Mouse (Mus musculus) liver, embryonic 13.5 days (tissue): ENCODE results near the gene Nploc4. TPM values are rescaled to one million over a fixed set of nuclear protein-coding genes. Genes with fewer than 3 reads are reported as not detected.

ENCODE experiments used
- ATAC-seq: fragments of 200-750 bp; cut with Nextera tagmentation; 2 replicates; pipeline ENCODE4 v1.8.0; 2017; ENCODE audit warnings: low read depth, mild to moderate bottlenecking, moderate number of reproducible peaks, moderate library complexity
- DNase-seq: peaks from one replicate; pipeline ENCODE4 v3.0.0; 2022
- H3K27ac ChIP-seq: fragments of 300-500 bp; sonication (generic); 2 replicates; pipeline ENCODE4 v1.5.1; 2015; ENCODE audit warnings: moderate library complexity, mild to moderate bottlenecking, inconsistent platforms
- H3K27me3 ChIP-seq: fragments of 300-500 bp; sonication (generic); 2 replicates; pipeline ENCODE4 v1.6.1; 2015; ENCODE audit warnings: mild to moderate bottlenecking, inconsistent platforms
- H3K36me3 ChIP-seq: fragments of 300-500 bp; sonication (generic); 2 replicates; pipeline ENCODE4 v1.6.1; 2015; ENCODE audit warnings: mild to moderate bottlenecking, inconsistent platforms
- H3K4me1 ChIP-seq: fragments of 300-500 bp; sonication (generic); replicated peaks from 2 replicates; pipeline ENCODE4 v1.6.1; 2015; ENCODE audit warnings: inconsistent platforms
- H3K4me2 ChIP-seq: fragments of 300-500 bp; sonication (generic); 2 replicates; pipeline ENCODE4 v1.6.1; 2015; ENCODE audit warnings: inconsistent platforms, mild to moderate bottlenecking, moderate library complexity
- H3K4me3 ChIP-seq: fragments of 300-500 bp; sonication (generic); replicated peaks from 2 replicates; pipeline ENCODE4 v1.5.1; 2015; ENCODE audit warnings: mild to moderate bottlenecking, inconsistent platforms
- H3K9ac ChIP-seq: fragments of 300-500 bp; sonication (generic); 2 replicates; pipeline ENCODE4 v1.6.1; 2015; ENCODE audit warnings: mild to moderate bottlenecking, inconsistent platforms
- H3K9me3 ChIP-seq: fragments of 300-500 bp; sonication (generic); replicated peaks from 2 replicates; pipeline ENCODE4 v1.6.1; 2016; ENCODE audit warnings: inconsistent platforms
- WGBS: fragments of 180-500 bp; shearing (Covaris S2); methylation state at CpG from one replicate; pipeline ENCODE4 v1.1.7; 2015; ENCODE audit not compliant: insufficient replicate concordance; 5-methylcytosine and 5-hydroxymethylcytosine counted together
- polyA plus RNA-seq: library from polyadenylated mRNA; unstranded; fragments of >200 nt; fragmentation: Nextera tagmentation; extraction: Ambion mirVana; gene quantifications from 2 replicates; pipeline ENCODE4 v1.2.1, GENCODE M21; 2015

Nploc4 gene
- polyA plus RNA-seq, 1 experiment from 2014 or later, result 22.3 TPM

- Histone ChIP-seq H3K9me3 (no peaks in the 10 kb centered on the region), H3K4me2 (peak overlapping the region; percentile 5; the same call in 1 of the 2 replicates), H3K4me1 (peaks cover 31% of the 10 kb centered on the region), H3K36me3 (peaks cover 95% of the 10 kb centered on the region), H3K4me3 (no peak overlapping the region), H3K27ac (peak overlapping the region; percentile 68), H3K9ac (0 out of 2 replicates have a peak overlapping the region, but pooled peaks have one; percentile 3), H3K27me3 (no peaks in the 10 kb centered on the region)
- WGBS, result 23% methylated on average over 2 of the region's 2 CpGs
- peak; percentile 77 for ATAC-seq
- no peak for DNase-seq
Observed at GRCm38 (mm10) chr11:120399319-120399718, 38.2 kb downstream of the Nploc4 start.

GRCm38 (mm10) chr11:120397602-120398001 lies 39.9 kb downstream of the Nploc4 start:
- no peak overlapping the region for H3K4me3 ChIP-seq

GRCm38 (mm10) chr11:120395661-120396060 lies 41.8 kb downstream of the Nploc4 start:
- 78% methylated on average over 4 of the region's 4 CpGs for WGBS
- ATAC-seq, result no peak
- H3K36me3 ChIP-seq, result peaks cover 89% of the 10 kb centered on the region
- no peak overlapping the region for H3K4me3 ChIP-seq
- no peak for DNase-seq
- no peaks in the 10 kb centered on the region for H3K27me3 ChIP-seq
- H3K4me2 ChIP-seq, result no peak overlapping the region
- H3K27ac ChIP-seq, result no peak overlapping the region
- H3K4me1 ChIP-seq, result peaks cover 29% of the 10 kb centered on the region
- H3K9ac ChIP-seq, result no peak overlapping the region
- no peaks in the 10 kb centered on the region for H3K9me3 ChIP-seq

More at GRCm38 (mm10) chr11:120397602-120398001, 39.9 kb downstream of the Nploc4 start:
- H3K27me3 ChIP-seq, result no peaks in the 10 kb centered on the region
- H3K9ac ChIP-seq, result no peak overlapping the region
- no peak overlapping the region for H3K4me2 ChIP-seq
- H3K27ac ChIP-seq, result no peak overlapping the region
- H3K36me3 ChIP-seq, result peaks cover 95% of the 10 kb centered on the region
- WGBS, result 87% methylated on average over 2 of the region's 2 CpGs
- H3K9me3 ChIP-seq, result no peaks in the 10 kb centered on the region
- H3K4me1 ChIP-seq, result peaks cover 31% of the 10 kb centered on the region
- ATAC-seq, result no peak
- no peak for DNase-seq

GRCm38 (mm10) chr11:120388580-120388979 lies 48.9 kb downstream of the Nploc4 start:
- Histone ChIP-seq H3K9ac (no peak overlapping the region), H3K4me3 (no peak overlapping the region), H3K9me3 (no peaks in the 10 kb centered on the region), H3K4me1 (peaks cover 5% of the 10 kb centered on the region), H3K4me2 (no peak overlapping the region), H3K36me3 (peaks cover 85% of the 10 kb centered on the region), H3K27me3 (no peaks in the 10 kb centered on the region), H3K27ac (no peak overlapping the region)
- no peak for ATAC-seq
- no peak for DNase-seq
- WGBS, result 92% methylated on average over 9 of the region's 9 CpGs

GRCm38 (mm10) chr11:120387157-120387556 lies 50.4 kb downstream of the Nploc4 start:
- Histone ChIP-seq H3K4me1 (peaks cover 8% of the 10 kb centered on the region), H3K27me3 (no peaks in the 10 kb centered on the region), H3K9me3 (no peaks in the 10 kb centered on the region), H3K27ac (no peak overlapping the region), H3K4me2 (no peak overlapping the region), H3K9ac (no peak overlapping the region), H3K36me3 (peaks cover 85% of the 10 kb centered on the region), H3K4me3 (no peak overlapping the region)
- ATAC-seq, result no peak
- no peak for DNase-seq
- 48% methylated on average over 2 of the region's 2 CpGs for WGBS

- no peak overlapping the region for H3K4me2 ChIP-seq
- H3K36me3 ChIP-seq, result peaks cover 85% of the 10 kb centered on the region
- no peaks in the 10 kb centered on the region for H3K27me3 ChIP-seq
- no peak overlapping the region for H3K4me3 ChIP-seq
- H3K9ac ChIP-seq, result no peak overlapping the region
- no peak for DNase-seq
- no peaks in the 10 kb centered on the region for H3K9me3 ChIP-seq
- H3K4me1 ChIP-seq, result peaks cover 10% of the 10 kb centered on the region
- WGBS, result 91% methylated on average over 6 of the region's 6 CpGs
- no peak for ATAC-seq
- H3K27ac ChIP-seq, result no peak overlapping the region; the same call in 1 of the 2 replicates
Observed at GRCm38 (mm10) chr11:120386632-120387031, 50.9 kb downstream of the Nploc4 start.

GRCm38 (mm10) chr11:120382509-120382908 lies 55.0 kb downstream of the Nploc4 start:
- no peak overlapping the region for H3K9ac ChIP-seq
- no peaks in the 10 kb centered on the region for H3K9me3 ChIP-seq
- H3K4me1 ChIP-seq, result peaks cover 26% of the 10 kb centered on the region
- peaks cover 76% of the 10 kb centered on the region for H3K36me3 ChIP-seq
- no peak overlapping the region for H3K4me2 ChIP-seq
- 86% methylated on average over 9 of the region's 9 CpGs for WGBS
- DNase-seq, result no peak
- H3K4me3 ChIP-seq, result no peak overlapping the region
- ATAC-seq, result no peak
- H3K27ac ChIP-seq, result no peak overlapping the region
- no peaks in the 10 kb centered on the region for H3K27me3 ChIP-seq

- 89% methylated on average over 4 of the region's 4 CpGs for WGBS
- Histone ChIP-seq H3K4me2 (no peak overlapping the region), H3K27ac (no peak overlapping the region), H3K36me3 (peaks cover 74% of the 10 kb centered on the region), H3K9ac (no peak overlapping the region), H3K9me3 (no peaks in the 10 kb centered on the region), H3K4me3 (no peak overlapping the region), H3K4me1 (peaks cover 30% of the 10 kb centered on the region), H3K27me3 (no peaks in the 10 kb centered on the region)
- DNase-seq (no peak), ATAC-seq (no peak)
Observed at GRCm38 (mm10) chr11:120381157-120381556, 56.4 kb downstream of the Nploc4 start.

- Histone ChIP-seq H3K36me3 (peaks cover 71% of the 10 kb centered on the region), H3K4me1 (peaks cover 30% of the 10 kb centered on the region), H3K9ac (no peak overlapping the region), H3K9me3 (no peaks in the 10 kb centered on the region), H3K27me3 (no peaks in the 10 kb centered on the region), H3K27ac (no peak overlapping the region), H3K4me2 (no peak overlapping the region), H3K4me3 (no peak overlapping the region)
- no peak for DNase-seq
- ATAC-seq, result no peak
- WGBS, result 78% methylated on average over 3 of the region's 3 CpGs
Observed at GRCm38 (mm10) chr11:120380271-120380670, 57.2 kb downstream of the Nploc4 start.

GRCm38 (mm10) chr11:120378611-120379540 lies 58.6 kb downstream of the Nploc4 start, which contains the start of gene Faap100:
Gene Faap100 (minus strand): TSS chr11:120378764.
- peak; percentile 89 for ATAC-seq
- Histone ChIP-seq H3K4me2 (peak within 1 kb of the TSS; percentile 100), H3K4me1 (peaks cover 30% of the 10 kb centered on the region), H3K27ac (peak within 1 kb of the TSS; percentile 37; the same call in 1 of the 2 replicates), H3K9ac (peak within 1 kb of the TSS; percentile 77), H3K9me3 (no peaks in the 10 kb centered on the region), H3K27me3 (no peaks in the 10 kb centered on the region), H3K36me3 (peaks cover 70% of the 10 kb centered on the region), H3K4me3 (peak within 1 kb of the TSS; percentile 76)
- 9% methylated on average over 54 of the region's 54 CpGs for WGBS
- DNase-seq, result peak; percentile 89

GRCm38 (mm10) chr11:120378031-120378610 lies 59.4 kb downstream of the Nploc4 start:
- peak overlapping the region; percentile 76 for H3K4me3 ChIP-seq
- ATAC-seq (peak; percentile 62), DNase-seq (peak; percentile 47)
- H3K9me3 ChIP-seq, result no peaks in the 10 kb centered on the region
- peak overlapping the region; percentile 100 for H3K4me2 ChIP-seq
- peaks cover 30% of the 10 kb centered on the region for H3K4me1 ChIP-seq
- H3K27me3 ChIP-seq, result no peaks in the 10 kb centered on the region
- peak overlapping the region; percentile 77 for H3K9ac ChIP-seq
- WGBS, result 3% methylated on average over 40 of the region's 40 CpGs
- H3K27ac ChIP-seq, result no peak overlapping the region
- peaks cover 70% of the 10 kb centered on the region for H3K36me3 ChIP-seq
